Mouse (Mus musculus): ENCODE data around the gene Gon7.
A peak's percentile ranks its signal among the peaks of the same experiment; 100 is the strongest.

Gon7 gene

DNA sequence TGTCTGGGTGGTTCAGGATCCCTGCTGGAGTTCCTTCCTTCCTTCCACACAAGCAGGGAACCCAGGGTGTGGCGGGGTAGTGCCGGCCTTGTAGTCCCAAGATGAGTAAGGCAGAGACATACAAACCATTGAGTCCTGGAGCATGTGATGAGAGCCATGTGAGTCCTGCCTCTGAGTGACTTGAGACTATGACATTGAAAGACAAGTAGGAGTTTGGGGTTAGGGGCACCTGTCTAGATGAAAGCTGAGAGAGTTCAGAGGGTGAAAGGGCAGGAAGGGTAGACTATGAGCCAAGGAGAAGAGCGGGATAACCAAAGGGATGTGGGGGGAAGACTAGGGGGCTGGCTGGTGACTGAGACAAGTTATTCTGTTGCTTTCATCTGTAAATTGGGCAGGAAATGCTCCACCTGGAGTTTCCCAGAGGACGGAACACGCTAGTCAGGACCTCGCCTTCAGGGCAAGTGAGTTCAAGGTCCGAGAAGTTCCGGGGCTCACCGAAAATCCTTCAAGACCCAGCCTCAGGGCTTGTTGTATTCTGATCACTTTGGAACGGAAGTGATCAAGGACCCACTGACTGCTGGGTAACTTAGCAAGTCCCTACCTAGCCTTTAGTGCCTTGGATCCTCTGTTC lies 50.7 kb downstream of the Gon7 start:
- no peak for DNase-seq (ENCODE audit: low spot score)

- no peak for DNase-seq (ENCODE audit: low spot score)
These were observed 51.5 kb downstream of the Gon7 start for GRCm38 (mm10) chr12:102705906-102706640.

- DNase-seq (ENCODE audit: low spot score) = peak; percentile 84
These were observed 52.3 kb downstream of the Gon7 start for GRCm38 (mm10) chr12:102705216-102705871.

DNA sequence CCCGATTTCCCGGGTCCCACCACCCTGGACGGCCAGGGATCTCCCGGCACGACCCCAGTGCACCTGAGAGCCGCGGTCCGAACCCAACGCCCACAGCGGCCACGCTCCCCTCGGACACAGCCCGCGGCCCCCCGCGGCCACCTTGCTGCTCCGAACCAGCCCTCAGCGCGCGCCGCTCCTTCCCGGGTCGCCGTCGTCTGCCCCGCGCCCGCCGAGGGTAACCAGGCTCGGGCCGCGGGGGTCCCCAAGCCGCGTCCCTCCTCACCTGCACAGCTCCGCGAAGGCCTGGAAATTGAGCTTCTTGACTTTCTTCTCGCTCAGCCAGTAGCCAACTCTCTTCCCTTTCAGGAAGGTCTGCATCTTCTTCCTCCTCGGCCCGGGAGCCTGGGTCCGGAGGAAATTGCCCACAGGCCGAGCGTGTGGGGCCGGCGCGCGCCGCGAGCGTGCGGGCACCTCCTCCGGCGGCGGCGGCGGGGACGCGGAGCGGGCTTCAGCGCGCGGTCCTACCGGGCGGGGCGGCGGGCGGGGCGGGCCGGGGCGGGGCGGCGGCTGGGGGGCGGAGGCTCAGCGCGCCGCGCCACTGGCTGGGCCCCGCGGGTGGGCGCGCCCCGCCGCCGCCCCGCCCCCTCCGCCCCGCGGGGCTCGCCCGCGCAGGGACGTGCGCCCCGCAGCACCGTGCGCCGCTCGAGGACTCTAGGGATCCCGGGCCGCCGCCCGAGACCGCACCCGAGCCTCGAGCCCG lies 53.0 kb downstream of the Gon7 start, which contains the start of gene Itpk1:
Gene Itpk1 (minus strand): TSS at position 474 of the 742 bp plus-strand sequence.
- DNase-seq (ENCODE audit: low spot score) = peak; percentile 52

- DNase-seq (ENCODE audit: low spot score) = no peak
These were observed 53.6 kb downstream of the Gon7 start for GRCm38 (mm10) chr12:102703921-102704408.

GRCm38 (mm10) chr12:102703441-102703840 lies 54.2 kb downstream of the Gon7 start:
- no peak for DNase-seq (ENCODE audit: low spot score)
